Mouse (Mus musculus): Measurements from ENCODE around the gene Snrpa1. TPM values are rescaled to one million over a fixed set of nuclear protein-coding genes. Genes with fewer than 3 reads are reported as not detected.

The Snrpa1 gene
- polyA plus RNA-seq, 1 experiment from 2014 or later, result 133 TPM

GRCm38 (mm10) chr7:66106581-66107056, 47.8 kb downstream of the Snrpa1 start:
- H3K27me3 ChIP-seq (ENCODE audit: control insufficient read depth, insufficient read depth, low read depth, low read length), result peaks cover 5% of the 10 kb centered on the region; the same call in 1 of the 2 replicates
- WGBS, result 78% methylated on average over 7 of the region's 7 CpGs
- H3K4me1 ChIP-seq (ENCODE audit: control insufficient read depth, insufficient read depth, low read length), result peaks cover 12% of the 10 kb centered on the region
- H3K27ac ChIP-seq (ENCODE audit: low read length), result no peak overlapping the region
- no peak overlapping the region for H3K4me2 ChIP-seq (ENCODE audit: low read length)
- no peaks in the 10 kb centered on the region for H3K36me3 ChIP-seq (ENCODE audit: control insufficient read depth, insufficient read depth, low read length)
- no peak overlapping the region for H3K9ac ChIP-seq (ENCODE audit: low read depth, low read length)
- H3K4me3 ChIP-seq (ENCODE audit: low read depth, low read length), result no peak overlapping the region
- ATAC-seq, result no peak
- H3K9me3 ChIP-seq (replicated peaks; ENCODE audit: control insufficient read depth, low read length, poor library complexity, severe bottlenecking), result no peaks in the 10 kb centered on the region

- 78% methylated on average over 11 of the region's 11 CpGs for whole genome bisulfite sequencing
- H3K9ac ChIP-seq (ENCODE audit: low read depth, low read length), result no peak overlapping the region
- H3K4me3 ChIP-seq (ENCODE audit: low read depth, low read length), result no peak overlapping the region
- no peak for ATAC-seq
- no peaks in the 10 kb centered on the region for H3K36me3 ChIP-seq (ENCODE audit: control insufficient read depth, insufficient read depth, low read length)
- peaks cover 5% of the 10 kb centered on the region; the same call in 1 of the 2 replicates for H3K27me3 ChIP-seq (ENCODE audit: control insufficient read depth, insufficient read depth, low read depth, low read length)
- no peak overlapping the region for H3K27ac ChIP-seq (ENCODE audit: low read length)
- H3K9me3 ChIP-seq (replicated peaks; ENCODE audit: control insufficient read depth, low read length, poor library complexity, severe bottlenecking), result no peaks in the 10 kb centered on the region
- H3K4me1 ChIP-seq (ENCODE audit: control insufficient read depth, insufficient read depth, low read length), result peaks cover 17% of the 10 kb centered on the region
- no peak overlapping the region for H3K4me2 ChIP-seq (ENCODE audit: low read length)
Observed at GRCm38 (mm10) chr7:66107206-66107605, 48.4 kb downstream of the Snrpa1 start.

GRCm38 (mm10) chr7:66107930-66108329, 49.1 kb downstream of the Snrpa1 start:
- peaks cover 5% of the 10 kb centered on the region; the same call in 1 of the 2 replicates for H3K27me3 ChIP-seq (ENCODE audit: control insufficient read depth, insufficient read depth, low read depth, low read length)
- 8% methylated on average over 7 of the region's 7 CpGs for WGBS
- H3K27ac ChIP-seq (ENCODE audit: low read length), result no peak overlapping the region
- H3K4me2 ChIP-seq (ENCODE audit: low read length), result no peak overlapping the region
- peaks cover 20% of the 10 kb centered on the region for H3K4me1 ChIP-seq (ENCODE audit: control insufficient read depth, insufficient read depth, low read length)
- H3K4me3 ChIP-seq (ENCODE audit: low read depth, low read length), result no peak overlapping the region
- no peak overlapping the region for H3K9ac ChIP-seq (ENCODE audit: low read depth, low read length)
- ATAC-seq, result no peak
- no peaks in the 10 kb centered on the region for H3K9me3 ChIP-seq (replicated peaks; ENCODE audit: control insufficient read depth, low read length, poor library complexity, severe bottlenecking)
- no peaks in the 10 kb centered on the region for H3K36me3 ChIP-seq (ENCODE audit: control insufficient read depth, insufficient read depth, low read length)

GRCm38 (mm10) chr7:66108961-66109854, 50.4 kb downstream of the Snrpa1 start, which contains the start of gene Chsy1:
TSS of gene Chsy1 (plus strand) at chr7:66109515.
- H3K9me3 ChIP-seq (replicated peaks; ENCODE audit: control insufficient read depth, low read length, poor library complexity, severe bottlenecking), result no peaks in the 10 kb centered on the region
- under 1% methylated on average over 86 of the region's 123 CpGs for WGBS
- no peaks in the 10 kb centered on the region for H3K36me3 ChIP-seq (ENCODE audit: control insufficient read depth, insufficient read depth, low read length)
- ATAC-seq, result peak; percentile 92
- H3K4me3 ChIP-seq (ENCODE audit: low read depth, low read length), result peak within 1 kb of the TSS; percentile 95
- peak within 1 kb of the TSS; percentile 98 for H3K4me2 ChIP-seq (ENCODE audit: low read length)
- H3K27me3 ChIP-seq (ENCODE audit: control insufficient read depth, insufficient read depth, low read depth, low read length), result peaks cover 5% of the 10 kb centered on the region; the same call in 1 of the 2 replicates
- H3K4me1 ChIP-seq (ENCODE audit: control insufficient read depth, insufficient read depth, low read length), result peaks cover 27% of the 10 kb centered on the region
- peak within 1 kb of the TSS; percentile 95 for H3K27ac ChIP-seq (ENCODE audit: low read length)
- peak within 1 kb of the TSS; percentile 95 for H3K9ac ChIP-seq (ENCODE audit: low read depth, low read length)

- peak overlapping the region; percentile 95 for H3K27ac ChIP-seq (ENCODE audit: low read length)
- no peaks in the 10 kb centered on the region for H3K36me3 ChIP-seq (ENCODE audit: control insufficient read depth, insufficient read depth, low read length)
- under 1% methylated on average over 59 of the region's 77 CpGs for WGBS
- H3K4me3 ChIP-seq (ENCODE audit: low read depth, low read length), result peak overlapping the region; percentile 95
- peak overlapping the region; percentile 98 for H3K4me2 ChIP-seq (ENCODE audit: low read length)
- H3K9ac ChIP-seq (ENCODE audit: low read depth, low read length), result peak overlapping the region; percentile 95
- peaks cover 27% of the 10 kb centered on the region for H3K4me1 ChIP-seq (ENCODE audit: control insufficient read depth, insufficient read depth, low read length)
- H3K27me3 ChIP-seq (ENCODE audit: control insufficient read depth, insufficient read depth, low read depth, low read length), result peaks cover 5% of the 10 kb centered on the region; the same call in 1 of the 2 replicates
- peak; percentile 61 for ATAC-seq
- no peaks in the 10 kb centered on the region for H3K9me3 ChIP-seq (replicated peaks; ENCODE audit: control insufficient read depth, low read length, poor library complexity, severe bottlenecking)
Observed at GRCm38 (mm10) chr7:66109855-66110635, 51.2 kb downstream of the Snrpa1 start.

GRCm38 (mm10) chr7:66110636-66111112, 51.9 kb downstream of the Snrpa1 start:
- Histone ChIP-seq H3K36me3 (ENCODE audit: control insufficient read depth, insufficient read depth, low read length) (no peaks in the 10 kb centered on the region), H3K9me3 (replicated peaks; ENCODE audit: control insufficient read depth, low read length, poor library complexity, severe bottlenecking) (no peaks in the 10 kb centered on the region), H3K9ac (ENCODE audit: low read depth, low read length) (peak overlapping the region; percentile 95), H3K4me1 (ENCODE audit: control insufficient read depth, insufficient read depth, low read length) (peaks cover 27% of the 10 kb centered on the region), H3K27ac (ENCODE audit: low read length) (peak overlapping the region; percentile 95), H3K4me2 (ENCODE audit: low read length) (peak overlapping the region; percentile 98), H3K27me3 (ENCODE audit: control insufficient read depth, insufficient read depth, low read depth, low read length) (peaks cover 5% of the 10 kb centered on the region; the same call in 1 of the 2 replicates), H3K4me3 (ENCODE audit: low read depth, low read length) (peak overlapping the region; percentile 95)
- no peak for ATAC-seq
- WGBS, result under 1% methylated on average over 10 of the region's 10 CpGs

- Histone ChIP-seq H3K36me3 (ENCODE audit: control insufficient read depth, insufficient read depth, low read length) (no peaks in the 10 kb centered on the region), H3K4me3 (ENCODE audit: low read depth, low read length) (peak overlapping the region; percentile 95), H3K4me2 (ENCODE audit: low read length) (peak overlapping the region; percentile 98), H3K9me3 (replicated peaks; ENCODE audit: control insufficient read depth, low read length, poor library complexity, severe bottlenecking) (no peaks in the 10 kb centered on the region), H3K9ac (ENCODE audit: low read depth, low read length) (no peak overlapping the region; the same call in 1 of the 2 replicates), H3K4me1 (ENCODE audit: control insufficient read depth, insufficient read depth, low read length) (peaks cover 33% of the 10 kb centered on the region), H3K27ac (ENCODE audit: low read length) (no peak overlapping the region), H3K27me3 (ENCODE audit: control insufficient read depth, insufficient read depth, low read depth, low read length) (peaks cover 5% of the 10 kb centered on the region; the same call in 1 of the 2 replicates)
- 49% methylated on average over 10 of the region's 10 CpGs for WGBS
- no peak for ATAC-seq
Observed at GRCm38 (mm10) chr7:66111211-66111610, 52.4 kb downstream of the Snrpa1 start.

- no peak for ATAC-seq
- Histone ChIP-seq H3K36me3 (ENCODE audit: control insufficient read depth, insufficient read depth, low read length) (no peaks in the 10 kb centered on the region), H3K9ac (ENCODE audit: low read depth, low read length) (no peak overlapping the region), H3K27ac (ENCODE audit: low read length) (no peak overlapping the region), H3K4me1 (ENCODE audit: control insufficient read depth, insufficient read depth, low read length) (peaks cover 35% of the 10 kb centered on the region), H3K27me3 (ENCODE audit: control insufficient read depth, insufficient read depth, low read depth, low read length) (no peaks in the 10 kb centered on the region), H3K4me2 (ENCODE audit: low read length) (no peak overlapping the region), H3K4me3 (ENCODE audit: low read depth, low read length) (no peak overlapping the region), H3K9me3 (replicated peaks; ENCODE audit: control insufficient read depth, low read length, poor library complexity, severe bottlenecking) (no peaks in the 10 kb centered on the region)
- 91% methylated on average over 3 of the region's 3 CpGs for WGBS
Observed at GRCm38 (mm10) chr7:66113561-66113960, 54.8 kb downstream of the Snrpa1 start.

Data from midbrain, embryonic 16.5 days (tissue).